Mouse (Mus musculus): ENCODE measurements around the gene Dnah17.

The Dnah17 gene

GRCm38 (mm10) chr11:118024111-118024510, 106.3 kb downstream of the Dnah17 start:
- no peak for DNase-seq (ENCODE audit: low read depth, low spot score)

- DNase-seq (ENCODE audit: low read depth, low spot score): no peak
Observed at GRCm38 (mm10) chr11:118023475-118023874, 107.0 kb downstream of the Dnah17 start.

- DNase-seq (ENCODE audit: low read depth, low spot score): peak; percentile 74
Observed at GRCm38 (mm10) chr11:118021806-118022205, 108.6 kb downstream of the Dnah17 start.

- DNase-seq (ENCODE audit: low read depth, low spot score): peak; percentile 87
Observed at GRCm38 (mm10) chr11:118018328-118018727, 112.1 kb downstream of the Dnah17 start.

GRCm38 (mm10) chr11:118015381-118016145, 114.9 kb downstream of the Dnah17 start:
- no peak for DNase-seq (ENCODE audit: low read depth, low spot score)

- no peak for DNase-seq (ENCODE audit: low read depth, low spot score)
Observed at GRCm38 (mm10) chr11:118014391-118014995, 115.9 kb downstream of the Dnah17 start.

- DNase-seq (ENCODE audit: low read depth, low spot score): no peak
Observed at GRCm38 (mm10) chr11:118013339-118013738, 117.1 kb downstream of the Dnah17 start.

- no peak for DNase-seq (ENCODE audit: low read depth, low spot score)
Observed at GRCm38 (mm10) chr11:118012595-118012994, 117.8 kb downstream of the Dnah17 start.

- DNase-seq (ENCODE audit: low read depth, low spot score): peak; percentile 48
Observed at GRCm38 (mm10) chr11:118009865-118010571, 120.4 kb downstream of the Dnah17 start.

- no peak for DNase-seq (ENCODE audit: low read depth, low spot score)
Observed at GRCm38 (mm10) chr11:118008843-118009242, 121.6 kb downstream of the Dnah17 start.

GRCm38 (mm10) chr11:118008144-118008805, 122.2 kb downstream of the Dnah17 start:
- DNase-seq (ENCODE audit: low read depth, low spot score): no peak

- DNase-seq (ENCODE audit: low read depth, low spot score): peak; percentile 93
Observed at GRCm38 (mm10) chr11:118007460-118008143, 122.8 kb downstream of the Dnah17 start.

- no peak for DNase-seq (ENCODE audit: low read depth, low spot score)
Observed at GRCm38 (mm10) chr11:118004217-118004616, 126.2 kb downstream of the Dnah17 start.

GRCm38 (mm10) chr11:118003718-118004117, 126.7 kb downstream of the Dnah17 start:
- DNase-seq (ENCODE audit: low read depth, low spot score): no peak

GRCm38 (mm10) chr11:118003176-118003575, 127.3 kb downstream of the Dnah17 start:
- DNase-seq (ENCODE audit: low read depth, low spot score): no peak

- DNase-seq (ENCODE audit: low read depth, low spot score): no peak
Observed at GRCm38 (mm10) chr11:118000565-118001215, 129.7 kb downstream of the Dnah17 start.

GRCm38 (mm10) chr11:118000083-118000482, 130.4 kb downstream of the Dnah17 start:
- no peak for DNase-seq (ENCODE audit: low read depth, low spot score)

GRCm38 (mm10) chr11:117999260-117999934, 131.0 kb downstream of the Dnah17 start:
- DNase-seq (ENCODE audit: low read depth, low spot score): no peak

- no peak for DNase-seq (ENCODE audit: low read depth, low spot score)
Observed at GRCm38 (mm10) chr11:117998356-117998755, 132.1 kb downstream of the Dnah17 start.

- DNase-seq (ENCODE audit: low read depth, low spot score): no peak
Observed at GRCm38 (mm10) chr11:117997085-117997484, 133.3 kb downstream of the Dnah17 start.
